Mouse (Mus musculus) brain, embryonic 14.5 days (tissue): ENCODE measurements around the gene 4930539E08Rik. TPM values are rescaled to one million over a fixed set of nuclear protein-coding genes. Genes with fewer than 3 reads are reported as not detected.

Experiments
- DNase-seq: peaks from one replicate; pipeline ENCODE4 v3.0.0-alpha.2; 2011; ENCODE audit warnings: low read depth
- CTCF ChIP-seq: fragments of 200-500 bp; IDR thresholded peaks from 2 replicates; pipeline ENCODE4 v1.5.1; 2012; ENCODE audit warnings: inconsistent platforms, mild to moderate bottlenecking, moderate library complexity, borderline replicate concordance; ENCODE audit not compliant: insufficient read depth, insufficient read length; ENCODE audit errors: extremely low read depth
- POLR2A ChIP-seq: fragments of 200-500 bp; IDR thresholded peaks from 2 replicates; pipeline ENCODE4 v1.6.1; 2012; ENCODE audit warnings: mild to moderate bottlenecking, inconsistent platforms, borderline replicate concordance; ENCODE audit not compliant: poor library complexity, insufficient read depth, insufficient read length, severe bottlenecking; ENCODE audit errors: extremely low read depth
- polyA plus RNA-seq: library from polyadenylated mRNA; depleted of rRNA; stranded (reverse); fragments of >200 nt; gene quantifications from 2 replicates; pipeline ENCODE4 v1.2.3, GENCODE M21; 2012

The 4930539E08Rik gene
- polyA plus RNA-seq, 1 experiment, result 0.98 TPM

DNA sequence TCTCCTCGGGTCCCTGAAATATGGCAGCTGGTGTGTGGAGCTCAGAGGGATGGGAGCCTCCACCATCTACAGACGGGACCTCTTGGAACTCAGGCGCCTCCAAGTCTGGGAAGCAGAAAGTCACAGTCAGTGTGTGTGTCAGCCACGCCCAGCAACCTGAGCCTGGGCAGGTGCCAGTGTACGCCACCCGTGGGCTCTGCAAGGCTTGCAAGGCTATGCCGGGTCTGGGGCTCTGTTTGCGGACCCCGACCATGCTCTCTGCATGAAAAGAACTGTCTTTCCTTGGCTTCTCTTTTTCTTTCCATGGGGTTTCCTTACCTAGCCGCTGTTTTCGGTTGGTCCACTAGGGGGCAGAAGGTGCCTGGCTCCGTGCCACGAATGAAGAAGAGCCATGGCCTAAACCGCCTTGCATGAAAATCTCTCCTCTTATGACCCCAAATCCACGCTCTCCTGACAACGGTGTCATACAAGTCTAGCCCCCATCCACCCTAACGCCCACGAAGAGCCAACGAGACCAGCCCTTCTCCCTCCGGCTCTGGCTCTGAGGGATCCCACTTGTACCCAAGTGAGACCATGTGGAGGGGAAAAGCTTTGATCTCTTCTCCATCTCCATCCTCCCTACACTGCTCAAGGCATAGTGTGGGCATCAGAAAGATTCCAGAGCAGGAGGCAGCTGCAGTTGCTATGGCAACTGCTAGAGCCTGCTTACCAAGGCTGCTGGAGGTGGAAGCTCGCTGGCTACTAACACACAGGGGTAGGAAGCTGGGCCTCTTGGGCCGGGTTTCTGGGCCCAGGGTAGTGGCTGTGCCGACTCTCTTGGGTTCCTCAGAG, 10.4 kb downstream of the 4930539E08Rik start:
- TF ChIP-seq CTCF, result peak; percentile 89
- TF ChIP-seq POLR2A, result no peak
- peak; percentile 90 for DNase-seq

DNA sequence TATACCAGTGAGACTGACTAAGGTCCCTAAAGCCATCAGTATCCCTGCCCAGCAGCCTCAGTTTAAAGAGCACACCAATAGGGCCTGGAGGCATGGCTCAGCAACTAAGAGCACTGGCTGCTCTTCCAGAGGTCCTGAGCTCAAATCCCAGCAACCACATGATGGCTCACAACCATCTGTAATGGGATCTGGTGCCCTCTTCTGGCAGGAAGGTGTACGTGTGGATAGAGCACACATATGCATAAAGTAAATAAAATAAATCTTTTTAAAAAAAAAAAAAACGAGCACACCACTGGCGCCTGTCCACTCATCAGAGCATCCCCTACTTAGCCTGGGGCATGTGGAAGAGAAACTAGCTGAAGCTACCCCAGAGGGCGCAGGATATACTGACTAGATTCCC, 13.6 kb downstream of the 4930539E08Rik start:
- no peak for DNase-seq
- TF ChIP-seq CTCF (0 out of 2 replicates have a peak, but pooled peaks have one; percentile 11), POLR2A (no peak)

DNA sequence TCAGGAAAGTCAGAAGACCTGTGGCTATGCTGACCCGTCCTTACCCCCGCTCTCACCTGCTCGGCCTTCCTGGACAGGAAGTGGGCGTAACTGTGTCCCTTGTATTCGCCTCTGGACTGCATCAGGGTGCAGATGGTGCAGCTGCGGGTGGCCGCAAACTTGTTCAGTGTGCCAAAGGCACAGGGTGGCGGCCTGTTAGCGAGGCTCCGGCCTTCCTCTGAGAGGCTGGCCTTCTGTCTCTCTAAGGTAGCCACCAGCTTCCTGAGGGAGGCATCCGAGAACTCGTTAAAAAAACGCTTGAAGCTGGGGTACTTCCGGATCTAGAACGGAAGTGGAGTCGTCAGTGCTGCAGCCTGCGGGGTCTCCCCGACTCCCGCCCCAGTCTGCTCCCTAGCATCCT, 15.7 kb downstream of the 4930539E08Rik start:
- no peak for DNase-seq
- no peak for TF ChIP-seq CTCF

DNA sequence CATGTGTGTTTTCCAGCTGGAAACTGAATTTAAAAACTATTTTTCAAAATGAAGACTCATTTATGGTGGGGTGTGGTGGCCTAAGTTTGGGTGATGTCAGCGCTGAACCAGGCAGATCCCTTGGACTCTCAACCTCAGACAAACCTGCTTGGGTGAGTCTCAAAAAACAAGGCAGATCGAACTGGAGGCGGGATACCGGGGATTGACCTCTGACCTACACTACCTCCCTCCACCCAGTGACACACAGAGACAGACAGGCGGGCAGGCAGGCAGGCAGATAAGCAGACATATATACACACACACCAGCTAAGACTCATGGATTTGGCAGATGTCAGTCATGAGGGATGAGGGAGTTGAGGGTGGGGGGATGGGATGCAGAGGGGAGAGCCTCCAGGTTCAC, 16.9 kb downstream of the 4930539E08Rik start:
- TF ChIP-seq POLR2A (no peak), CTCF (no peak)
- DNase-seq, result no peak

DNA sequence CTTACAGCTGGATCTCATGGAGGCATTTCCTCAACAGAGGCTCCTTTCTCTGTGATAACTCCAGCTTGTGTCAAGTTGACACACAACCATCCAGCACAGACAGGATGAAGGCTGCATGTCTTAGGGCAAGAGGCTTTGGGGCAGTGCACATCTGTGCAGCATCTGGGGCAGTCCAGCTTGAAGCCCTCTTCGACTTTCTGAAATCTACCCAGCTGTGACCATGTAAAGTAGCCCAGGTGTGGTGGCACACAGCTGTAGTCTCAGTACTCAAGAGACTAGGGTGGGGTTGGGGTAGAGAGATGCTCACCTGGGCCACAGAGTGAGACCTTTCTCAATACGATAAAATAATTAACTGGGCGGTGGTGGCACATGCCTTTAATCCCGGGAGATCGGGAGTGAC, 17.3 kb downstream of the 4930539E08Rik start:
- TF ChIP-seq POLR2A (no peak), CTCF (no peak)
- no peak for DNase-seq

DNA sequence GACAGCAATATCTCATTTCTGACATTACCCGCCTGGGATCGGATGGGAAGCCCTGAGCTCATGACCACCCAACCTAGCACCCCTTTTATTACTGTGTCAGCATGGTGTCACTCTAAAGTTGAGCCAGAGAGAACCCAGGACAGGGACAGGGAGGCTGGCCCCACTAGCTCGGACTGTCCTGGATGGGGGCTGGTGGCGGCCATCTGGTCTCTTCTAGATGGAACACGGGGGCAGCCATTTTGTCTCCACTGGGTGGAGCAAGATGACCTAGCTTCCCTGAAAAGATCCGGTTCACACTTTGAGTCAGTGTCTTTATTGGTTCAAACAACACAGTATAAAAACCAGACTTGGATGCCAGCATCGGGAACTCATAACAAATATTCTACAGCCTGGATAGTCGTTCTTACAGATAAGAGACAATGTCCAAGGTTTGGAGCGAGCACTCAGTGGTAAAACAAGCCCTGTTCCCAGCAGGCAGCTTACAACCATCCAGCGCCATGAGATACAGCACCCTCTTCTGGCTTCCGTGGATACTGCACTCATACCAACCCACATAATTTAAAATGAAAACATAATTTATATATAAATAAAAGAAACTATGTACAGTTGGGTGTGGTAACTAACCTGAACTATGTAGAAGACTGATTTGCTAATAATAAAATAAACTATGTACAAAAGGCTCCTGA, 18.9 kb downstream of the 4930539E08Rik start:
- no peak for DNase-seq

DNA sequence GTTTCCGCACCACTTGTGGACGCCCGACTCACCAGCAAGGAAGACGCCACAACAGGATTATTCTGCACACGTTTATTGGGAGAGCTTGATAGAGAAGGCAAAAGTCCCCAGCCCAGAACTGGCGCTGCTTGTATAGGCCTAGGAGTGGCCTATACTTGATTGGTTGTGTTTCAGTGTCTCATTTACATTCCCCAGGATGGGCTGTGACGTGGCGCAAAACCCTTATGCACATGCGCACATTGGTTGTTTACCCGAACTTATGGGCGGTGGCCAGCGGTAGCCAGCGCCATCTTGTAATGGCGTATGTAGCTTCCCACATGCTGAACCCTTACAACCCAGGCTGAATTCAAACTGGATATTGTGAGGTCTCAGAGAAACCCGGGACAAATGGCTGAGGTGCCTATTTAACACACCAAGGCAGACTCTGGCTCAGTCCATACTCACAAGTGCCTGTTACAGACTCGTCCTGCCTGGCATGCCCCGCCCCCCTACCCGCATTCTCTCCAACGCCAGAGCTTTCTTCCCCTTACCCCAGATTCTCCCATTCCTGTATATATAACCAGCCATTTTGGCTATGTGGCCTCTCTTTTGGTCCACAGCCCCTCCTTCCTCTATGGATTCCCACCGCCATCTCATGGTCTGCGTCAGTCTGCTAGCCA, 19.8 kb downstream of the 4930539E08Rik start:
- DNase-seq, result no peak
- TF ChIP-seq POLR2A (no peak), CTCF (no peak)

More for the DNA sequence above, 18.9 kb downstream of the 4930539E08Rik start:
- TF ChIP-seq POLR2A (no peak), CTCF (peak; percentile 35; the same call in 1 of the 2 replicates)

DNA sequence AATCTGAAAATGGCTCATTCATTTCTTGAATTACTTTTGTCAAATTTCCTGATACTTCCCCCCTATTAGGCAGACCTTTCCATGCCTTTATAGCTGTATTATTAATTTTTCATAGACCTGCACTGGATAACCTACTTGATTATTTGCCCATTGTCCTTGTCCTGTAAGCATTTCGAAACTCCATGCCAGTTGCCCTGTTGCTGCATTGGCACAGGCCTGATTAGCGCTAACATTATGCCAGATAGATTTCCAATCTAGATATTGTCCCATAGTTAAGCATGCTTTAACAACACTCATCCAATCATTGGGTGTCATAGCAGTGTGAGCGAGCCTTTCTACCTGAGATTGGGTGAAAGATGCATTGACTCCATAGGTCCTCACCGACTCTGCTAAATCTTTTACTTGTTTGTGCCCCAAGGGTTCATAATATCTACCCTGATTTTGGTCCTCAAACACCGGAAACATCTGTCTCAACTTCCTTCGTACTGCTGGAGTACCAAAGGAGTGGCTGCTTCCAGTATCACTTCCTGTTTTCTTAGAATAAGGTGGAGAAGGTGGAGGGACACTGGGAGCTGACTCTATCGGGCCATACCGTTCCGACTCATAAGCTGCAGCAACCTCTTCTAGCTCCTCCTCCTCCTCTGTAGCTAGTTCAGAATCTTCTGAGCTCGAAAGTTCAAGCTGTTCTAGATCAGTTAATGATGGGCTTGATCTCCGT, 20.9 kb downstream of the 4930539E08Rik start:
- DNase-seq, result no peak
- TF ChIP-seq POLR2A (no peak), CTCF (no peak)

DNA sequence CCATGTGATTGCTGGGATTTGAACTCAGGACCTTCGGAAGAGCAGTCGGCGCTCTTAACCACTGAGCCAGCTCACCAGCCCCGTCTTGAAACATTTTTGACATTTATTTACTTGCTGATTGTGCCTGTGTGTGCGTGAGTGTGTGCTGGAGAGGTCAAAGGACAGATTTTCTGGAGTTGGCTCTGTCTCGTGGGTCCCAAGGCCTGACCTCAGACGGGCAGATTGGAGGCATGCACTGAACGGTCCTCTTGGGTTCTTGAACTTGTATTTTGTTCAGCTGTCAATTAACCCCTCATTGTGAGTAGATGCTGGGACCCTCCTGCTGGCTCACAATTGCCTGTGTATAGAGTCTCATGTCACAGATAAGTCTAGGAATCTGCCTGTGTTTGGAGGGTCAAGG, 28.9 kb downstream of the 4930539E08Rik start:
- TF ChIP-seq CTCF, result no peak
- TF ChIP-seq POLR2A, result no peak
- no peak for DNase-seq

DNA sequence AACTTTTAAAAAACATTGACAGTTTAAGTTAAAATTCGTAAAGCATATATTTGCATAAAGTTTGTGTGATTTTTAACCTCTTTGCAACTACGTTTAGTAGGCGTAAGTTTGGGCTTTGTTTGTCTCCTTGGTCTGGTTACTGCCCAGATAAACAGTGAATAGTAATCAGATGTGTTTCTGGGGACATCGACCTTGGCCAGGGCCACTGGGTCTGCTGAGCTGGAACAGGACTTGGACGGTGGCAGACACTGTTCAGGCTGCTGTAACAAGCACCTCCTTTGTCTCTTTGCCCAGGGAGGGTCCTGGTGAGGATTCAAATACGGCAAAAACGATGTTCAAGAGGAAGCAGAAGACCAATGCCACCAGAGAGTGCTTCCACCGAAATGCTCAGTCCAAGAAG, 29.9 kb downstream of the 4930539E08Rik start:
- DNase-seq, result no peak
- TF ChIP-seq CTCF (no peak), POLR2A (no peak)

DNA sequence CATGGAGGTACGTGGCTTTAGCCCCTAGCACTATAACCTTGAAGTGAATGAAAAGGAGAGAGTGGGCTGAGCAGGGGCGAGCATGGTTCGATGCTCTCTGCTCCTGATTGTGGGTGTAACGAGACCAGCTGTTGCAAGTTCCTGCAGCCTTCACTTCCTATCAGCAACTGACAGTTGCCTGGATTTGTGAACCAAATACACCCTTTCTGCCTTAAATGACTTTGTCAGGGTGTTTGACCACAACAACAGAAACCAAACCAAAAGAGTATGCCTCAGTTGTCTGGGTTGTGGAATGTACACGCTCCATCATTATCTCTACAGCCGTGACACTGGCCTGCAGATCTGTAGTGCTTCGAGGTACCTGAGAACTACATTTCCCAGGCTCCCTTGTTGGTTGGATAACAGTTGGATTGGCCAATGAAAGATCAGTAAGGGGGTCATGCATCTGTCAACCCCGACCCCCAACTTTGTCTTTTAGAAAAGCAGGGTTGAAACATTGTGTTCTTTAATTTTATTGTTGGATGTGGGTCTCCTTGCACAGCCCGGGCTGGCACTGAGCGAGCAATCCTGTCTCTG, 31.1 kb downstream of the 4930539E08Rik start:
- TF ChIP-seq POLR2A (no peak), CTCF (no peak)

DNA sequence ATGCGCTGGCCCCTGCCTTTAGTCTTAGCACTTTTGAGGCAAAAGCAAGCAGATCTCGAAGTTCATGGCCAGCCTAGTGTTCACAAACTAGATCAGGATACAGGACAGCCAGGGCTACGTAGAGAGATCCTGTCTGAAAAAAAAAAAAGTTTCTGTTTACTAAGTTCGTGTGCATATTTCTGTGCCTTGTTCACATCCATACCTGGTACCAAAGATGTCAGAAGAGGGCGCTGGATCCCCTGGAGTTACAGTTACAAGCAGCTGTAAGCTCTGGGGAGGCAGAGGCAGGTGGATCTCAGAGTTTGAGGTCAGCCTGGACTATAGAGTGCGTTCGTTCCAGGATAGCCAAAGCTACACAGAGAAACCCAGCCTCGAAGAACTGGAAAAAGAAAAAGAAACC, 32.3 kb downstream of the 4930539E08Rik start:
- TF ChIP-seq CTCF, result no peak
- TF ChIP-seq POLR2A, result no peak
- no peak for DNase-seq

More for the DNA sequence above, 31.1 kb downstream of the 4930539E08Rik start:
- DNase-seq, result no peak
